Mouse (Mus musculus): ENCODE data around the gene Nlrp1b. TPM values are rescaled to one million over a fixed set of nuclear protein-coding genes. Genes with fewer than 3 reads are reported as not detected.

Nlrp1b gene
- polyA plus RNA-seq (2014; fragmentation: Nextera tagmentation; extraction: Ambion mirVana) = not detected in 2 replicates

DNA sequence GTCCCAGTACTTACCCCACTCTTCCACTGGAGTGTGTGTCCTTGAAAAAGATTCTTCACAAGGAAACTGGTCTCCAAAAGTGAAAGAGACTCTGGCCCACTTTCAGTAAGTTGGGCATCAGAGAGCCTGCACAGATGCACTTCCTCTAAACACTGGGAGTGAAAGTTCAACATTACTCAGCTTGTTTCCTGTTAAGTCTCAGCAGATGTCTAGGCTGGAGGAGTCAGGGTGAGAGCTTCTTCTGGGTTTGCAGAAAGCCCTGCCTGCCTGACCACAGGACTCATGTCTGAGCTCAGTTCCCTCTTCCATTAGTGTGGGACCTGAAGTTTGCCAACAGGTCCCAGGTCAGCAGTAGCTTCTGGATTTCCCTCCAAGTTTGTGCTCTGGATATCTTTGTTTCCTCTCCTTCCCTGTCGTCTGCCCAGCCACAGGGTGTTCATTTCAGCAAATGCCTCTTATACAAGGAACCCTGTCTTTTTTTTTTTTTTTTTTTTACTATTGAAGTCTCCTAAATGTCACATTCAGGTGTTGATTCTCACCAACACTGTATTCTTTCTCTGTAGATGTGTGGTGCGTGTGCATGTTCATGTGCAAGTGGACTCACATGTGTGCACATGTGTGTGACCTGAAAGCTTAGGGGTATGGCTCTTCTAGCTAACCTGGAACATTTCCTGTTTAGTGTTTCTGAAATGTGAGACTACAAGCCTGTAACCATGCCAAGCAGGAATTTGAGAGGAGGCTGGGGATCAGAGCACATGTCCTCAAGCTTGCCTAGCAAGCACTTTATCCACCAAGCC lies at the start of gene Nlrp1b:
TSS of gene Nlrp1b (minus strand) at position 50 of the 797 bp plus-strand sequence.
- H3K4me2 ChIP-seq (ENCODE audit: low read length) = no peak within 1 kb of the TSS
- no peaks in the 10 kb centered on the region for H3K27me3 ChIP-seq (replicated peaks; ENCODE audit: control insufficient read depth, insufficient read depth, low read length)
- H3K9me3 ChIP-seq (replicated peaks; ENCODE audit: control insufficient read depth, low read length) = no peaks in the 10 kb centered on the region
- H3K36me3 ChIP-seq (ENCODE audit: control insufficient read depth, insufficient read depth, low read length) = no peaks in the 10 kb centered on the region
- 87% methylated on average over 2 of the region's 2 CpGs for WGBS
- DNase-seq (ENCODE audit: low spot score) = no peak
- H3K4me3 ChIP-seq (ENCODE audit: low read depth, low read length) = no peak within 1 kb of the TSS
- H3K9ac ChIP-seq (ENCODE audit: low read length) = no peak within 1 kb of the TSS
- no peak for ATAC-seq
- H3K27ac ChIP-seq (ENCODE audit: low read depth, low read length) = no peak within 1 kb of the TSS
- H3K4me1 ChIP-seq (ENCODE audit: control insufficient read depth, insufficient read depth, low read length) = no peaks in the 10 kb centered on the region

DNA sequence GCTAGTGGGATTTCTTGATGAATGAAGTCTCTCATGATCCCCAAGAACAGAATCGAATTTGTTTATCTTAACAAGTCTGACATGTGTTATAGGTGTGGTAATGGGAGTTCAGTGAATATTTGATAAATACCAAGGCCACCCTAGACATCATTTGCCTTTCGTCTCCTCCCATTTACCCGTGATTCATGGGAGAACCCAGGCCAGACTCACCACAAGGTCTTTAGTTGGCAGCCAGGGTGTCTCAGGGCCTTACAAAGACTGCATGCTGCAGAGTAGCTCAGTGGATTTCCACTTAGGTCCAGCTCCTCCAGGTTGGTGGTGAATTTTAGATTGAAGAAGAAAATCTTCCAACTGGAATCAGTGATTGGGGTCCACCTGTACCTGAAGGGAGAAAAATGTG lies 30.5 kb upstream of the Nlrp1b start:
- no peaks in the 10 kb centered on the region for H3K27me3 ChIP-seq (replicated peaks; ENCODE audit: control insufficient read depth, insufficient read depth, low read length)
- H3K4me1 ChIP-seq (ENCODE audit: control insufficient read depth, insufficient read depth, low read length) = no peaks in the 10 kb centered on the region
- H3K9me3 ChIP-seq (replicated peaks; ENCODE audit: control insufficient read depth, low read length) = no peaks in the 10 kb centered on the region
- H3K4me2 ChIP-seq (ENCODE audit: low read length) = no peak overlapping the region
- ATAC-seq (no peak), DNase-seq (ENCODE audit: low spot score) (no peak)
- 83% methylated on average over 3 of the region's 3 CpGs for WGBS
- H3K4me3 ChIP-seq (ENCODE audit: low read depth, low read length) = no peak overlapping the region
- H3K27ac ChIP-seq (ENCODE audit: low read depth, low read length) = no peak overlapping the region
- no peak overlapping the region for H3K9ac ChIP-seq (ENCODE audit: low read length)
- no peaks in the 10 kb centered on the region for H3K36me3 ChIP-seq (ENCODE audit: control insufficient read depth, insufficient read depth, low read length)

GRCm38 (mm10) chr11:71251333-71251732 lies 20.8 kb upstream of the Nlrp1b start:
- Histone ChIP-seq H3K9ac (ENCODE audit: low read length) (no peak overlapping the region), H3K4me2 (ENCODE audit: low read length) (no peak overlapping the region), H3K27ac (ENCODE audit: low read depth, low read length) (no peak overlapping the region), H3K4me3 (ENCODE audit: low read depth, low read length) (no peak overlapping the region), H3K36me3 (ENCODE audit: control insufficient read depth, insufficient read depth, low read length) (no peaks in the 10 kb centered on the region), H3K4me1 (ENCODE audit: control insufficient read depth, insufficient read depth, low read length) (no peaks in the 10 kb centered on the region), H3K27me3 (replicated peaks; ENCODE audit: control insufficient read depth, insufficient read depth, low read length) (no peaks in the 10 kb centered on the region), H3K9me3 (replicated peaks; ENCODE audit: control insufficient read depth, low read length) (no peaks in the 10 kb centered on the region)
- DNase-seq (ENCODE audit: low spot score) (no peak), ATAC-seq (no peak)
- WGBS = 92% methylated on average over 5 of the region's 5 CpGs

- WGBS = 71% methylated on average over 2 of the region's 2 CpGs
- H3K27ac ChIP-seq (ENCODE audit: low read depth, low read length) = no peak overlapping the region
- no peak overlapping the region for H3K9ac ChIP-seq (ENCODE audit: low read length)
- DNase-seq (ENCODE audit: low spot score) (no peak), ATAC-seq (no peak)
- H3K36me3 ChIP-seq (ENCODE audit: control insufficient read depth, insufficient read depth, low read length) = no peaks in the 10 kb centered on the region
- H3K4me3 ChIP-seq (ENCODE audit: low read depth, low read length) = no peak overlapping the region
- H3K4me2 ChIP-seq (ENCODE audit: low read length) = no peak overlapping the region
- no peaks in the 10 kb centered on the region for H3K27me3 ChIP-seq (replicated peaks; ENCODE audit: control insufficient read depth, insufficient read depth, low read length)
- no peaks in the 10 kb centered on the region for H3K9me3 ChIP-seq (replicated peaks; ENCODE audit: control insufficient read depth, low read length)
- H3K4me1 ChIP-seq (ENCODE audit: control insufficient read depth, insufficient read depth, low read length) = no peaks in the 10 kb centered on the region
Measured at GRCm38 (mm10) chr11:71224614-71225013, 5.9 kb downstream of the Nlrp1b start.

DNA sequence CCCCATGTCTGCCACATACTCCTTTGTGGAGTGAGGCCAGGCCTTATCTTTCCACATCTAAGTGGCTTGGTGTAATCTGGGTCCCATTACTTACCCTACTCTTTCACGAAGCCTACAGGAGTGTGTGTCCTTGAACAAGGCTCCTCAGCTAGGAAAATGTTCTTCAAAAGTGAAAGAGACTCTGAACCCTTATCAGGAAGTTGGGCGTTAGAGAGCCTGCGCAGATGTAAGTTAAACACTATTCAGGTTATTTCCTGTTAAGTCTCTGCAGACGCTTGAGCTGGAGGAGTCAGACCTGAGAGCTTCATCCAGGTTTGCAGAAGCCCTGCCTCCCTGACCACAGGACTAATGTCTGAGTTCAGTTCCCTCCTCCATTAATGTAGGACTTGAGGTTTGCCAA lies 27.8 kb downstream of the Nlrp1b start:
- H3K4me3 ChIP-seq (ENCODE audit: low read depth, low read length) = no peak overlapping the region
- no peak overlapping the region for H3K27ac ChIP-seq (ENCODE audit: low read depth, low read length)
- no peaks in the 10 kb centered on the region for H3K4me1 ChIP-seq (ENCODE audit: control insufficient read depth, insufficient read depth, low read length)
- H3K4me2 ChIP-seq (ENCODE audit: low read length) = no peak overlapping the region
- H3K9me3 ChIP-seq (replicated peaks; ENCODE audit: control insufficient read depth, low read length) = no peaks in the 10 kb centered on the region
- H3K9ac ChIP-seq (ENCODE audit: low read length) = no peak overlapping the region
- 85% methylated on average over 4 of the region's 4 CpGs for WGBS
- H3K36me3 ChIP-seq (ENCODE audit: control insufficient read depth, insufficient read depth, low read length) = no peaks in the 10 kb centered on the region
- no peak for DNase-seq (ENCODE audit: low spot score)
- no peaks in the 10 kb centered on the region for H3K27me3 ChIP-seq (replicated peaks; ENCODE audit: control insufficient read depth, insufficient read depth, low read length)
- ATAC-seq = no peak

DNA sequence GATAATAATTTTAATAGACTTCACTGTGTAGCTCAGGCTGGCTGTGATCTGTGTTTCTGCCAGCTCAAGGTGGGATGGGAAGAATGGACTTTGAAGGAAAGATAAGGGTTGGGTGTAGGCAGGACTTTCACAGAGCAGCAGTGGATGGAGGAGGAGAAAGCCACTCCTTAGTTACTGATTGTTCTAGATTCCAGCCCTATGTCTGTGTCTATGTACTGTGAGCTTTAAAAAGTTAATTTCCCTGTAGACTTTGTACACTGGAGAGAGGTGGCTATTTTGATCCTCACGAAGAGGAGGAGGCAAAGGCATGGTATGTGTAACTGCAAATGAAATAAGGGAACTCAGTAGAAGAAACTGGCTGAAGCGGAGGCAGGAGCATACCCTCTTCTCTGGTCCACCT lies 31.2 kb downstream of the Nlrp1b start:
- Histone ChIP-seq H3K9ac (ENCODE audit: low read length) (no peak overlapping the region), H3K27me3 (replicated peaks; ENCODE audit: control insufficient read depth, insufficient read depth, low read length) (no peaks in the 10 kb centered on the region), H3K9me3 (replicated peaks; ENCODE audit: control insufficient read depth, low read length) (no peaks in the 10 kb centered on the region), H3K27ac (ENCODE audit: low read depth, low read length) (no peak overlapping the region), H3K4me1 (ENCODE audit: control insufficient read depth, insufficient read depth, low read length) (no peaks in the 10 kb centered on the region), H3K36me3 (ENCODE audit: control insufficient read depth, insufficient read depth, low read length) (no peaks in the 10 kb centered on the region), H3K4me3 (ENCODE audit: low read depth, low read length) (no peak overlapping the region), H3K4me2 (ENCODE audit: low read length) (no peak overlapping the region)
- DNase-seq (ENCODE audit: low spot score) = no peak
- ATAC-seq = no peak
- WGBS = 85% methylated on average over 2 of the region's 2 CpGs

- Histone ChIP-seq H3K4me3 (ENCODE audit: low read depth, low read length) (no peak overlapping the region), H3K4me1 (ENCODE audit: control insufficient read depth, insufficient read depth, low read length) (no peaks in the 10 kb centered on the region), H3K9me3 (replicated peaks; ENCODE audit: control insufficient read depth, low read length) (no peaks in the 10 kb centered on the region), H3K9ac (ENCODE audit: low read length) (no peak overlapping the region), H3K27me3 (replicated peaks; ENCODE audit: control insufficient read depth, insufficient read depth, low read length) (no peaks in the 10 kb centered on the region), H3K27ac (ENCODE audit: low read depth, low read length) (no peak overlapping the region), H3K4me2 (ENCODE audit: low read length) (no peak overlapping the region), H3K36me3 (ENCODE audit: control insufficient read depth, insufficient read depth, low read length) (no peaks in the 10 kb centered on the region)
- ATAC-seq = no peak
- no peak for DNase-seq (ENCODE audit: low spot score)
- 72% methylated on average over 1 of the region's 1 CpGs for WGBS
Measured at GRCm38 (mm10) chr11:71169633-71170032, 60.9 kb downstream of the Nlrp1b start.

- no peaks in the 10 kb centered on the region for H3K4me1 ChIP-seq (ENCODE audit: control insufficient read depth, insufficient read depth, low read length)
- no peak overlapping the region for H3K27ac ChIP-seq (ENCODE audit: low read depth, low read length)
- WGBS = 67% methylated on average over 1 of the region's 1 CpGs
- H3K27me3 ChIP-seq (replicated peaks; ENCODE audit: control insufficient read depth, insufficient read depth, low read length) = no peaks in the 10 kb centered on the region
- no peak overlapping the region for H3K9ac ChIP-seq (ENCODE audit: low read length)
- no peak for ATAC-seq
- no peak for DNase-seq (ENCODE audit: low spot score)
- H3K36me3 ChIP-seq (ENCODE audit: control insufficient read depth, insufficient read depth, low read length) = no peaks in the 10 kb centered on the region
- no peak overlapping the region for H3K4me3 ChIP-seq (ENCODE audit: low read depth, low read length)
- H3K9me3 ChIP-seq (replicated peaks; ENCODE audit: control insufficient read depth, low read length) = no peaks in the 10 kb centered on the region
- H3K4me2 ChIP-seq (ENCODE audit: low read length) = no peak overlapping the region
Measured at GRCm38 (mm10) chr11:71164139-71164538, 66.4 kb downstream of the Nlrp1b start.

GRCm38 (mm10) chr11:71159439-71160136 lies 70.9 kb downstream of the Nlrp1b start:
- Histone ChIP-seq H3K36me3 (ENCODE audit: control insufficient read depth, insufficient read depth, low read length) (no peaks in the 10 kb centered on the region), H3K27me3 (replicated peaks; ENCODE audit: control insufficient read depth, insufficient read depth, low read length) (no peaks in the 10 kb centered on the region), H3K4me3 (ENCODE audit: low read depth, low read length) (no peak overlapping the region), H3K9me3 (replicated peaks; ENCODE audit: control insufficient read depth, low read length) (no peaks in the 10 kb centered on the region), H3K4me1 (ENCODE audit: control insufficient read depth, insufficient read depth, low read length) (no peaks in the 10 kb centered on the region), H3K27ac (ENCODE audit: low read depth, low read length) (no peak overlapping the region), H3K9ac (ENCODE audit: low read length) (no peak overlapping the region), H3K4me2 (ENCODE audit: low read length) (no peak overlapping the region)
- WGBS = 83% methylated on average over 3 of the region's 3 CpGs
- DNase-seq (ENCODE audit: low spot score) (no peak), ATAC-seq (no peak)

Data from forebrain, embryonic 14.5 days (tissue).